Comparison of ENCODE assay signal across 13 mouse cellular contexts in the genomic region with DNA sequence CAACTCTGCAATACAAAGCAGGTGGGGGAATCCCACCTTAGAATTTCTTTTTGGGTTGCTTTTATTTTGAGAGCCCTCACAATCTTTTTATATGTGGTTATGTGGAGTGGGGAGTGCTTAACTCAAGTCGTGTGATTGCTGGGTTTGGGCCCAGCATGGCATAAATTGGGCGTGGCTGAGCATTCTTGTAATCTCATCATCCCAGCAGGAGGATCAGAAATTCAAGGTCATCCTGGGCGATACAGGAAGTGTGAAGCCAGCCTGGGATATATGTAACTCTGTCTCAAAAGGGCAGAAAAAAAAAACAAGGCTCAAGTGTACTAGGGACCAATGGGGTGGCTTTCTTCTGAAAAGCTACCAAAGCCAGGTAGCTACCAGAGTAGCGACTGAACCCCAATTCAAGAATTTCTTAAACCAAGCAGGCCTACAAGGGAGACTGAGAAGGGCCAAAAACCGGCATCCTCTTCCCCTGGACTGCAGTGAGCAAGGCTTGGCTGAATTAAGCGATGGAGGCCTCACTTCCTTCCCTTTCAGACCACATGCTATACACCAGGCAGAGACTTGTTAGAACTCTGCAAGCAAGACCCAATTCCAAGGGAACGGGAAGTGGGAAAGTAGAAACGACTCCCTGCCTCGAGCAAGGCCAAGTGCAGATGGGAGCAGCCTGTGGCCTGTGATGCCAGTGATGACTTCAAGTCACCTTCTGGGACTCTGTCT. TPM values are rescaled to one million over a fixed set of nuclear protein-coding genes. Genes with fewer than 3 reads are reported as not detected.
DNase-seq lines count a peak whose midpoint lies in the region; ATAC-seq and TF ChIP-seq lines count a peak whose summit lies in the region.
"Had no signal": no experiment of that assay in that cellular context is flagged by ENCODE, and none has a peak within 500 bp of the region (broad histone marks: within the 10 kb centered on the region; RNA-seq: fewer than 3 reads in every experiment).

No protein-coding gene starts in this region.

- H3K4me2 ChIP-seq in intestine, postnatal 0 days (replicated peaks; ENCODE audit: low read depth) = no peak overlapping the region
- H3K4me2 ChIP-seq in intestine, embryonic 15.5 days (replicated peaks) = no peak overlapping the region
- H3K4me2 ChIP-seq in hindbrain, embryonic 16.5 days (ENCODE audit: low read length) = no peak overlapping the region
- H3K4me2 ChIP-seq: lung, embryonic 14.5 days had no signal

- no peak overlapping the region for H3K4me3 ChIP-seq in intestine, postnatal 0 days (ENCODE audit: low read depth, low read length)
- no peak overlapping the region for H3K4me3 ChIP-seq in intestine, embryonic 15.5 days (replicated peaks)
- peak overlapping the region; percentile 10 for H3K4me3 ChIP-seq in bone marrow, adult 2 months (replicated peaks; ENCODE audit: control insufficient read depth, low read depth, low read length)
- H3K4me3 ChIP-seq in hindbrain, embryonic 16.5 days (ENCODE audit: low read length) = no peak overlapping the region
- H3K4me3 ChIP-seq: midbrain, embryonic 10.5 days had no signal

- DNase-seq in liver = peak; percentile 85
- DNase-seq in gastrocnemius, postnatal 4 days (ENCODE audit: low spot score in 2 of 2) = no peak
- no peak for DNase-seq in Muller cell, postnatal 12 days (ENCODE audit: inconsistent ontology term)
- DNase-seq: adrenal gland, postnatal 25 days; cerebellum, adult 18-20 months; gastrocnemius, postnatal 36 days; lung, embryonic 14.5 days had no signal

- H3K36me3 ChIP-seq in intestine, postnatal 0 days (ENCODE audit: control insufficient read depth, insufficient read depth) = peaks cover 68% of the 10 kb centered on the region
- H3K36me3 ChIP-seq in intestine, embryonic 15.5 days = peaks cover 19% of the 10 kb centered on the region
- peaks cover 18% of the 10 kb centered on the region for H3K36me3 ChIP-seq in hindbrain, embryonic 16.5 days (ENCODE audit: control insufficient read depth, insufficient read depth, low read length)

- ATAC-seq in intestine, postnatal 0 days = no peak
- no peak for ATAC-seq in intestine, embryonic 15.5 days
- peak; percentile 25 for ATAC-seq in megakaryocyte, adult 5-6 weeks (ENCODE audit: poor library complexity, severe bottlenecking)
- ATAC-seq in hindbrain, embryonic 16.5 days = no peak

- H3K27ac ChIP-seq in intestine, postnatal 0 days (ENCODE audit: low read depth, low read length) = peak overlapping the region; percentile 35; the same call in 1 of the 2 replicates
- H3K27ac ChIP-seq in intestine, embryonic 15.5 days = no peak overlapping the region
- H3K27ac ChIP-seq in bone marrow, adult 2 months (ENCODE audit: control insufficient read depth, insufficient read depth, low read depth, low read length, poor library complexity) = peak overlapping the region; percentile 81
- no peak overlapping the region for H3K27ac ChIP-seq in hindbrain, embryonic 16.5 days (ENCODE audit: low read depth, low read length)
- H3K27ac ChIP-seq: midbrain, embryonic 10.5 days had no signal

- no peak for TF ChIP-seq POLR2A in bone marrow, adult 2 months (IDR thresholded peaks at IDR 0.05; ENCODE audit: borderline replicate concordance, control insufficient read depth, low read depth, low read length)

- no peaks in the 10 kb centered on the region for H3K27me3 ChIP-seq in intestine, postnatal 0 days (replicated peaks; ENCODE audit: control insufficient read depth, insufficient read depth, low read length)
- H3K27me3 ChIP-seq in intestine, embryonic 15.5 days (replicated peaks) = no peaks in the 10 kb centered on the region
- H3K27me3 ChIP-seq in hindbrain, embryonic 16.5 days (replicated peaks; ENCODE audit: control insufficient read depth, insufficient read depth, low read length) = no peaks in the 10 kb centered on the region

- no peak overlapping the region for H3K9ac ChIP-seq in intestine, postnatal 0 days (ENCODE audit: low read depth, low read length)
- no peak overlapping the region for H3K9ac ChIP-seq in intestine, embryonic 15.5 days
- H3K9ac ChIP-seq in hindbrain, embryonic 16.5 days (ENCODE audit: low read depth, low read length) = no peak overlapping the region
- H3K9ac ChIP-seq: lung, embryonic 14.5 days had no signal

- TF ChIP-seq CTCF in intestine, postnatal 0 days (IDR thresholded peaks at IDR 0.05; ENCODE audit: low read depth) = no peak
- TF ChIP-seq CTCF in bone marrow, adult 2 months (IDR thresholded peaks at IDR 0.05; ENCODE audit: control insufficient read depth, insufficient read depth, low read length) = no peak

- H3K4me1 ChIP-seq in intestine, postnatal 0 days (replicated peaks; ENCODE audit: control insufficient read depth, insufficient read depth, low read length) = 0 out of 2 replicates have a peak, but pooled peaks cover 2% of the 10 kb centered on the region
- H3K4me1 ChIP-seq in intestine, embryonic 15.5 days (replicated peaks) = no peaks in the 10 kb centered on the region
- H3K4me1 ChIP-seq in bone marrow, adult 2 months (ENCODE audit: control insufficient read depth, insufficient read depth, low read length) = peaks cover 11% of the 10 kb centered on the region
- H3K4me1 ChIP-seq in hindbrain, embryonic 16.5 days (ENCODE audit: control insufficient read depth, insufficient read depth, low read depth, low read length) = no peaks in the 10 kb centered on the region
- H3K4me1 ChIP-seq: midbrain, embryonic 10.5 days had no signal

- WGBS in intestine, postnatal 0 days = 70% methylated on average over 9 of the region's 9 CpGs
- WGBS in intestine, embryonic 15.5 days = 72% methylated on average over 9 of the region's 9 CpGs
- 14% methylated on average over 9 of the region's 9 CpGs for WGBS in bone marrow, adult 2 months
- 81% methylated on average over 9 of the region's 9 CpGs for WGBS in hindbrain, embryonic 16.5 days

- H3K9me3 ChIP-seq in intestine, postnatal 0 days (ENCODE audit: control insufficient read depth) = no peaks in the 10 kb centered on the region
- no peaks in the 10 kb centered on the region for H3K9me3 ChIP-seq in intestine, embryonic 15.5 days
- H3K9me3 ChIP-seq in hindbrain, embryonic 16.5 days (ENCODE audit: control insufficient read depth, low read length) = no peaks in the 10 kb centered on the region
- H3K9me3 ChIP-seq: midbrain, embryonic 10.5 days had no signal

RNA-seq across cellular contexts. Expression of gene Mxd1, which starts 8.6 kb away (rescaled TPM):
- 23.1 and 23.9 TPM in 2 replicates for polyA plus RNA-seq in intestine, postnatal 0 days (2015; fragmentation: Nextera tagmentation; extraction: Ambion mirVana)
- 13.8 and 14.7 TPM in 2 replicates for polyA plus RNA-seq in intestine, embryonic 15.5 days (2015; fragmentation: Nextera tagmentation; extraction: Ambion mirVana)
- 49.6 and 56.2 TPM in 2 replicates for polyA plus RNA-seq in bone marrow, adult 2 months (2011; ENCODE audit: insufficient read depth, insufficient read length, low replicate concordance, missing spikeins)
- total RNA-seq in megakaryocyte, adult 5-6 weeks (2015) = 70.4 and 76.0 TPM in 2 replicates
- 87.1 and 120 TPM in 2 replicates for total RNA-seq in megakaryocyte, adult 5-6 weeks (2017)
- total RNA-seq in gastrocnemius, postnatal 4 days (2021) = 1 to 10 TPM; 6.7 to 9.8 TPM
- 16.1 and 19.1 TPM in 2 replicates for polyA plus RNA-seq in hindbrain, embryonic 16.5 days (2015; fragmentation: Nextera tagmentation; extraction: Ambion mirVana)

RNA-seq across cellular contexts. Expression of gene Snrnp27, which starts 24.0 kb away (rescaled TPM):
- 86.4 and 97.1 TPM in 2 replicates for polyA plus RNA-seq in intestine, postnatal 0 days (2015; fragmentation: Nextera tagmentation; extraction: Ambion mirVana)
- polyA plus RNA-seq in intestine, embryonic 15.5 days (2015; fragmentation: Nextera tagmentation; extraction: Ambion mirVana) = 96.0 and 105 TPM in 2 replicates
- 47.5 and 47.8 TPM in 2 replicates for polyA plus RNA-seq in bone marrow, adult 2 months (2011; ENCODE audit: insufficient read depth, insufficient read length, low replicate concordance, missing spikeins)
- total RNA-seq in megakaryocyte, adult 5-6 weeks (2015) = 81.4 and 81.9 TPM in 2 replicates
- 100 and 101 TPM in 2 replicates for total RNA-seq in megakaryocyte, adult 5-6 weeks (2017)
- 10 to 100 TPM; 80.8 to 86.3 TPM for total RNA-seq in gastrocnemius, postnatal 4 days (2021)
- 81.3 and 81.5 TPM in 2 replicates for polyA plus RNA-seq in hindbrain, embryonic 16.5 days (2015; fragmentation: Nextera tagmentation; extraction: Ambion mirVana)

RNA-seq across cellular contexts. Expression of gene Asprv1, which starts 32.4 kb away (rescaled TPM):
- 1.3 and 1.6 TPM in 2 replicates for polyA plus RNA-seq in intestine, postnatal 0 days (2015; fragmentation: Nextera tagmentation; extraction: Ambion mirVana)
- polyA plus RNA-seq in intestine, embryonic 15.5 days (2015; fragmentation: Nextera tagmentation; extraction: Ambion mirVana) = 0.66 and 1.2 TPM in 2 replicates
- 7.6 and 19.6 TPM in 2 replicates for polyA plus RNA-seq in bone marrow, adult 2 months (2011; ENCODE audit: insufficient read depth, insufficient read length, low replicate concordance, missing spikeins)
- total RNA-seq in megakaryocyte, adult 5-6 weeks (2015) = 13.5 and 16.8 TPM in 2 replicates
- total RNA-seq in megakaryocyte, adult 5-6 weeks (2017) = 12.1 and 19.1 TPM in 2 replicates
- total RNA-seq in gastrocnemius, postnatal 4 days (2021) = under 1 TPM; 0.42 to 0.67 TPM
- polyA plus RNA-seq in hindbrain, embryonic 16.5 days (2015; fragmentation: Nextera tagmentation; extraction: Ambion mirVana) = 0.62 and 0.70 TPM in 2 replicates
- total RNA-seq: adrenal gland, postnatal 25 days; gastrocnemius, postnatal 36 days had no signal

Comparison
In these comparisons a context has a peak if more than half of its experiments do, and no peak if none do; other contexts are left out.
1. H3K27ac ChIP-seq: peak in intestine, postnatal 0 days (single experiment) and bone marrow, adult 2 months (single experiment); none in intestine, embryonic 15.5 days (single experiment) and hindbrain, embryonic 16.5 days (single experiment).